Comparison of ENCODE assay signal across 8 mouse cellular contexts in the genomic region with DNA sequence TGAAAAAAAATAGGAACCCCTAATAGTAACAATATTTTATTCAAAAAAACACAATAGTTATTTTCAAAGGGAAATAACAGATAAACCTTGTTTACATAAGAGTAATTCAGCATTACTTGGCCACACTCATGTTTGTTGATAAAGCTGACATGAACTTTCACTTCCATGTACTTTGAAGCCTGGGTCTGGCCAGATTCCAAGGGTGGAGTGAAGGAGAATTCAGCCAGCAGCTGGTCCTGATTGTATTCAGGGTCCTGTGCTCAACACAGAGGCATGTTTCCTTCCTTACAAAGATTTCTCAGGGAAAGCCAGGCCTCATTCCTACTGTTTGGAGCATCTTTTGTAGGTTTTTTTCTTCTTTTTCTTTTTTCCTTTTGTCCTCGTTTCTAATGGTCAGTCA.
DNase-seq lines count a peak whose midpoint lies in the region; ATAC-seq and TF ChIP-seq lines count a peak whose summit lies in the region.

No protein-coding gene starts in this region.

- DNase-seq in adrenal gland, postnatal 14 days = peak; percentile 75
- peak; percentile 43 for DNase-seq in lung, adult 2 months
- no peak for DNase-seq in spleen, adult 18-20 months
- no peak for DNase-seq in thymus, postnatal 14 days
- no peak for DNase-seq in layer of hippocampus, adult 18-20 months (ENCODE audit: low spot score in 2 of 2)

- H3K36me3 ChIP-seq in forebrain, embryonic 16.5 days (ENCODE audit: control insufficient read depth, insufficient read depth) = no peaks in the 10 kb centered on the region
- H3K36me3 ChIP-seq in forebrain, embryonic 13.5 days (ENCODE audit: poor library complexity, severe bottlenecking) = no peaks in the 10 kb centered on the region
- H3K36me3 ChIP-seq in heart, embryonic 15.5 days = no peaks in the 10 kb centered on the region

- no peak overlapping the region for H3K27ac ChIP-seq in forebrain, embryonic 16.5 days (ENCODE audit: low read length)
- H3K27ac ChIP-seq in forebrain, embryonic 13.5 days = no peak overlapping the region
- H3K27ac ChIP-seq in heart, embryonic 15.5 days = 0 out of 2 replicates have a peak overlapping the region, but pooled peaks have one; percentile 34

- H3K4me3 ChIP-seq in forebrain, embryonic 16.5 days (replicated peaks; ENCODE audit: low read length) = no peak overlapping the region
- H3K4me3 ChIP-seq in forebrain, embryonic 13.5 days = no peak overlapping the region
- H3K4me3 ChIP-seq in heart, embryonic 15.5 days = no peak overlapping the region
- H3K4me3 ChIP-seq in lung, adult 2 months (replicated peaks; ENCODE audit: extremely low read depth, low read depth, low read length) = no peak overlapping the region

- no peak for TF ChIP-seq CTCF in lung, adult 2 months (IDR thresholded peaks at IDR 0.05; ENCODE audit: insufficient read depth, low read length)

- TF ChIP-seq POLR2A in lung, adult 2 months (IDR thresholded peaks at IDR 0.05; ENCODE audit: borderline replicate concordance, extremely low read depth, low read depth, low read length) = no peak

- H3K9me3 ChIP-seq in forebrain, embryonic 16.5 days (ENCODE audit: control insufficient read depth, low read length) = no peaks in the 10 kb centered on the region
- H3K9me3 ChIP-seq in forebrain, embryonic 13.5 days (replicated peaks) = no peaks in the 10 kb centered on the region
- H3K9me3 ChIP-seq in heart, embryonic 15.5 days (replicated peaks) = no peaks in the 10 kb centered on the region

- no peak overlapping the region for H3K4me2 ChIP-seq in forebrain, embryonic 16.5 days (ENCODE audit: low read length)
- H3K4me2 ChIP-seq in forebrain, embryonic 13.5 days = no peak overlapping the region
- H3K4me2 ChIP-seq in heart, embryonic 15.5 days = no peak overlapping the region

- 31% methylated on average over 1 of the region's 1 CpGs for WGBS in forebrain, embryonic 16.5 days
- WGBS in forebrain, embryonic 13.5 days = 38% methylated on average over 1 of the region's 1 CpGs
- 26% methylated on average over 1 of the region's 1 CpGs for WGBS in heart, embryonic 15.5 days
- 23% methylated on average over 1 of the region's 1 CpGs for WGBS in lung, adult 2 months

- H3K27me3 ChIP-seq in forebrain, embryonic 16.5 days (replicated peaks; ENCODE audit: control insufficient read depth, insufficient read depth, low read length) = no peaks in the 10 kb centered on the region
- no peaks in the 10 kb centered on the region for H3K27me3 ChIP-seq in forebrain, embryonic 13.5 days
- H3K27me3 ChIP-seq in heart, embryonic 15.5 days = no peaks in the 10 kb centered on the region

- ATAC-seq in forebrain, embryonic 16.5 days = peak; percentile 45
- no peak for ATAC-seq in forebrain, embryonic 13.5 days
- ATAC-seq in heart, embryonic 15.5 days (replicated peaks; ENCODE audit: insufficient number of reproducible peaks, insufficient read depth, low FRiP score, low read depth) = peak; percentile 62; the same call in 1 of the 2 replicates

- no peak overlapping the region for H3K9ac ChIP-seq in forebrain, embryonic 16.5 days (replicated peaks; ENCODE audit: low read depth, low read length)
- no peak overlapping the region for H3K9ac ChIP-seq in forebrain, embryonic 13.5 days
- no peak overlapping the region for H3K9ac ChIP-seq in heart, embryonic 15.5 days

- H3K4me1 ChIP-seq in forebrain, embryonic 16.5 days (replicated peaks; ENCODE audit: control insufficient read depth, insufficient read depth, low read length) = no peaks in the 10 kb centered on the region
- 0 out of 2 replicates have a peak, but pooled peaks cover 5% of the 10 kb centered on the region for H3K4me1 ChIP-seq in forebrain, embryonic 13.5 days
- peaks cover 6% of the 10 kb centered on the region; the same call in 1 of the 2 replicates for H3K4me1 ChIP-seq in heart, embryonic 15.5 days (replicated peaks)
- H3K4me1 ChIP-seq in lung, adult 2 months (ENCODE audit: control insufficient read depth, insufficient read depth, low read length) = peaks cover 5% of the 10 kb centered on the region

Comparison
In these comparisons a context has a peak if more than half of its experiments do, and no peak if none do; other contexts are left out.
1. DNase-seq: peak in adrenal gland, postnatal 14 days (single experiment) and lung, adult 2 months (single experiment); none in spleen, adult 18-20 months (0 of 2), thymus, postnatal 14 days (single experiment) and layer of hippocampus, adult 18-20 months (0 of 2).